Mouse (Mus musculus) liver, postnatal 0 days (tissue): ENCODE measurements around the gene Dis3.

Experiments
- CTCF ChIP-seq: sonication (generic); IDR thresholded peaks from 2 replicates; pipeline ENCODE4 v1.5.1; 2016; ENCODE audit warnings: antibody characterized with exemption, low read depth
- EP300 ChIP-seq: IDR thresholded peaks from 2 replicates; pipeline ENCODE4 v1.6.1; 2016; ENCODE audit warnings: antibody characterized with exemption, low read depth, mild to moderate bottlenecking

GRCm38 (mm10) chr14:99037703-99038102, 61.9 kb downstream of the Dis3 start:
- TF ChIP-seq EP300: no peak
- TF ChIP-seq CTCF: no peak
